Mouse (Mus musculus): ENCODE measurements at regions not wholly inside any gene's neighbourhood (a gene's known extent, or its start where the extent isn't known, plus 50 kb on each side); places are given as distances from the start of the nearest gene placed in this dataset.

DNA sequence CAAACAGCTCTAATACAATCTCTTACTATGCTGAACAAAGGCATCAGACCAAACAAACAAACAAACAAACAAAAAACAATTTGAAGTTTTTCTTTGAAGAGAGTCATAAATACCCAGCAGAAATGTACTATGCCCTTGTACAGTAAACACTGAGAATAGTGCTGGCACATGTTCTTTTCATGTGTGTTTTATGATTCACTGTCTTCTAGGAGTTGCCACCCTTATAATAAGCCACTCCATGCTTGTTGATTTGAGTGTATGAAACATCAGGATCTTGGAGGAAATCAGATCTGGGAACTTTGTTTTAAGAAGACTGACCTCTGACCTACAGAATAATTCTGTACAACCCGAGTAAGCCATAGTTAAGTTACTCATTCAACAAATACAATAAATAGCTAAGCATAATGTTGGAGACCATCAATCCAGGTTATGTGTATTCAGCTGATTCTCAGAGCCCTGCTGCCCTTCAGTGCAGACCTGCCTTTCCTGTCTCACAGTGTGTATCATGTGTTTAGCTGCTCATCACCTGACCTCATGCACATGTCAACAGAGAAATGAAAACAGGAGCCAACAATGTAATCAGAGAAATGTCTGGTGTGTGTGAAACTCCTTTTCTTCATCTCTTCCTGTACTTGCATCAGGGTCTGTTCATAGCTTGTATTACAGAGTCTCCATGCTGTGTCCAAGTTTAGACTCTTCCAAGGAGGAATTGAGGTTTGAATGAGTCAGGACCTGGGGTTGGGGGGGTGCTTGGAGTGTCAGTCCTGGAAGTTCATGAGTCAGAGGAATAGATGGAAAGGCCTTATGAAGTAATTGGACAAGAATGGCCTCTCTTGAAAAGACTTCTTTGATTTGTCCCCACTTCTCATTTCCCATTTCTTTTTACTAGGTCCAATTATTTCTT, 596.8 kb upstream of the Camk1g start:
- TF ChIP-seq CTCF (IDR thresholded peaks at IDR 0.05; ENCODE audit: control insufficient read depth, insufficient read depth, low read length) = no peak
- no peak for TF ChIP-seq POLR2A (IDR thresholded peaks at IDR 0.05; ENCODE audit: borderline replicate concordance, control insufficient read depth, low read depth, low read length)
